Mouse (Mus musculus) cortical plate, adult 2 months (tissue): ENCODE results near the gene Hpcal1.

ENCODE experiments used
- CTCF ChIP-seq: fragments of 200-500 bp; IDR thresholded peaks from 2 replicates; pipeline ENCODE4 v1.5.1; 2011; ENCODE audit warnings: mild to moderate bottlenecking, control low read depth, low read length; ENCODE audit not compliant: insufficient read depth; ENCODE audit errors: extremely low read depth
- POLR2A ChIP-seq: fragments of 200-500 bp; IDR thresholded peaks from 2 replicates; pipeline ENCODE4 v1.6.1; 2011; ENCODE audit warnings: mild to moderate bottlenecking, low read length, control low read depth; ENCODE audit not compliant: insufficient read depth; ENCODE audit errors: extremely low read depth

GRCm38 (mm10) chr12:17795660-17796278, 105.1 kb downstream of the Hpcal1 start:
- TF ChIP-seq POLR2A (no peak), CTCF (peak; percentile 45; the same call in 1 of the 2 replicates)
